Comparison of ENCODE assay signal across 13 mouse cellular contexts in genomic region chr7:81131864-81132263, GRCm38 (mm10). TPM values are rescaled to one million over a fixed set of nuclear protein-coding genes. Genes with fewer than 3 reads are reported as not detected.
DNase-seq lines count a peak whose midpoint lies in the region; ATAC-seq and TF ChIP-seq lines count a peak whose summit lies in the region.
"Had no signal": no experiment of that assay in that cellular context is flagged by ENCODE, and none has a peak within 500 bp of the region (broad histone marks: within the 10 kb centered on the region; RNA-seq: fewer than 3 reads in every experiment).

No protein-coding gene starts in this region.

- no peak for TF ChIP-seq POLR2A in kidney, adult 2 months (IDR thresholded peaks at IDR 0.05; ENCODE audit: low read depth, low read length)

- no peak for ATAC-seq in kidney, embryonic 15.5 days (replicated peaks; ENCODE audit: low FRiP score)
- ATAC-seq in embryonic facial prominence, embryonic 14.5 days (ENCODE audit: low read depth), result no peak
- ATAC-seq in CD4-positive, CD25-positive, alpha-beta regulatory T cell, adult 4 months, result no peak
- ATAC-seq in midbrain, embryonic 13.5 days, result no peak

- no peaks in the 10 kb centered on the region for H3K36me3 ChIP-seq in kidney, embryonic 15.5 days
- H3K36me3 ChIP-seq in kidney, adult 2 months (ENCODE audit: control insufficient read depth, insufficient read depth, low read length), result no peaks in the 10 kb centered on the region
- H3K36me3 ChIP-seq in embryonic facial prominence, embryonic 14.5 days (ENCODE audit: control insufficient read depth, insufficient read depth, low read length), result no peaks in the 10 kb centered on the region
- H3K36me3 ChIP-seq in midbrain, embryonic 13.5 days, result no peaks in the 10 kb centered on the region
- H3K36me3 ChIP-seq: liver, embryonic 13.5 days had no signal

- H3K9me3 ChIP-seq in kidney, embryonic 15.5 days (replicated peaks), result no peaks in the 10 kb centered on the region
- 0 out of 2 replicates have a peak, but pooled peaks cover 4% of the 10 kb centered on the region for H3K9me3 ChIP-seq in embryonic facial prominence, embryonic 14.5 days (ENCODE audit: control insufficient read depth, low read length)
- H3K9me3 ChIP-seq in midbrain, embryonic 13.5 days, result no peaks in the 10 kb centered on the region
- H3K9me3 ChIP-seq: liver, embryonic 13.5 days had no signal

- intact Hi-C loops in heart, postnatal 10 days (cut with DNase I), result no loop called here

- WGBS in kidney, embryonic 15.5 days, result 47% methylated on average over 7 of the region's 7 CpGs
- WGBS in kidney, adult 2 months, result 61% methylated on average over 7 of the region's 7 CpGs
- WGBS in embryonic facial prominence, embryonic 14.5 days, result 39% methylated on average over 7 of the region's 7 CpGs
- 88% methylated on average over 7 of the region's 7 CpGs for WGBS in midbrain, embryonic 13.5 days

- H3K4me3 ChIP-seq in kidney, embryonic 15.5 days (replicated peaks), result no peak overlapping the region
- H3K4me3 ChIP-seq in kidney, adult 2 months (ENCODE audit: insufficient read depth, low read depth, low read length), result no peak overlapping the region
- H3K4me3 ChIP-seq in embryonic facial prominence, embryonic 14.5 days (ENCODE audit: low read depth, low read length), result no peak overlapping the region
- no peak overlapping the region for H3K4me3 ChIP-seq in midbrain, embryonic 13.5 days (replicated peaks)
- H3K4me3 ChIP-seq: liver, embryonic 13.5 days had no signal

- no peak for TF ChIP-seq CTCF in kidney, adult 2 months (conservative IDR thresholded peaks at IDR 0.05; ENCODE audit: insufficient read depth, insufficient read length, low read depth, low read length)

- H3K27ac ChIP-seq in kidney, embryonic 15.5 days, result peak overlapping the region; percentile 41; the same call in 1 of the 2 replicates
- no peak overlapping the region for H3K27ac ChIP-seq in kidney, adult 2 months (ENCODE audit: insufficient read depth, low read depth, low read length)
- no peak overlapping the region for H3K27ac ChIP-seq in embryonic facial prominence, embryonic 14.5 days (replicated peaks; ENCODE audit: low read depth, low read length)
- no peak overlapping the region for H3K27ac ChIP-seq in midbrain, embryonic 13.5 days
- H3K27ac ChIP-seq: liver, embryonic 13.5 days had no signal

- H3K9ac ChIP-seq in kidney, embryonic 15.5 days, result no peak overlapping the region
- no peak overlapping the region for H3K9ac ChIP-seq in embryonic facial prominence, embryonic 14.5 days (ENCODE audit: low read depth, low read length)
- no peak overlapping the region for H3K9ac ChIP-seq in midbrain, embryonic 13.5 days (replicated peaks)
- H3K9ac ChIP-seq: liver, embryonic 13.5 days had no signal

- peaks cover 41% of the 10 kb centered on the region for H3K4me1 ChIP-seq in kidney, embryonic 15.5 days
- peaks cover 12% of the 10 kb centered on the region for H3K4me1 ChIP-seq in kidney, adult 2 months (ENCODE audit: control insufficient read depth, insufficient read depth, low read length)
- 0 out of 2 replicates have a peak, but pooled peaks cover 10% of the 10 kb centered on the region for H3K4me1 ChIP-seq in embryonic facial prominence, embryonic 14.5 days (ENCODE audit: control insufficient read depth, insufficient read depth, low read length)
- H3K4me1 ChIP-seq in midbrain, embryonic 13.5 days (replicated peaks), result peaks cover 5% of the 10 kb centered on the region; the same call in 1 of the 2 replicates

- no peaks in the 10 kb centered on the region for H3K27me3 ChIP-seq in kidney, embryonic 15.5 days
- H3K27me3 ChIP-seq in kidney, adult 2 months (replicated peaks; ENCODE audit: control insufficient read depth, insufficient read depth, low read length), result no peaks in the 10 kb centered on the region
- H3K27me3 ChIP-seq in embryonic facial prominence, embryonic 14.5 days (replicated peaks; ENCODE audit: control insufficient read depth, insufficient read depth, low read length), result no peaks in the 10 kb centered on the region
- H3K27me3 ChIP-seq in midbrain, embryonic 13.5 days, result no peaks in the 10 kb centered on the region
- H3K27me3 ChIP-seq: liver, embryonic 13.5 days had no signal

- no peak overlapping the region for H3K4me2 ChIP-seq in kidney, embryonic 15.5 days
- H3K4me2 ChIP-seq in embryonic facial prominence, embryonic 14.5 days (ENCODE audit: low read depth, low read length), result no peak overlapping the region
- H3K4me2 ChIP-seq in midbrain, embryonic 13.5 days (replicated peaks), result no peak overlapping the region
- H3K4me2 ChIP-seq: liver, embryonic 13.5 days had no signal

- no peak for DNase-seq in kidney, adult 2 months
- peak; percentile 15 for DNase-seq in embryonic facial prominence, embryonic 14.5 days (ENCODE audit: low spot score)
- peak; percentile 59 to 63 for DNase-seq in heart, postnatal 10 days
- peak; percentile 33 for DNase-seq in lung, postnatal 14 days
- DNase-seq in spleen, postnatal 14 days (ENCODE audit: low spot score in 2 of 2), result no peak
- DNase-seq: cerebellum, postnatal 25 days; kidney, postnatal 25 days; liver, embryonic 13.5 days; thymus, postnatal 14 days had no signal

RNA-seq across cellular contexts. Expression of gene Slc28a1, which starts 17.3 kb away (rescaled TPM):
- 0.13 and 0.49 TPM in 2 replicates for polyA plus RNA-seq in kidney, embryonic 15.5 days (2015; fragmentation: Nextera tagmentation; extraction: Ambion mirVana)
- polyA plus RNA-seq in kidney, adult 2 months (2012; rRNA removed), result 18.8 and 21.9 TPM in 2 replicates
- polyA plus RNA-seq in embryonic facial prominence, embryonic 14.5 days (2014; fragmentation: Nextera tagmentation; extraction: Ambion mirVana), result 0.07 TPM in 1 of 2 replicates, not detected in the other
- total RNA-seq in heart, postnatal 10 days (2021), result under 1 TPM; 0.20 to 0.53 TPM
- not detected for polyA plus RNA-seq in CD4-positive, CD25-positive, alpha-beta regulatory T cell, adult 4 months (2017; shearing (Covaris generic))
- polyA plus RNA-seq in midbrain, embryonic 13.5 days (2015; fragmentation: Nextera tagmentation; extraction: Ambion mirVana), result not detected in 2 replicates
- total RNA-seq: neutrophil, adult 5-6 weeks had no signal

Comparison
In these comparisons a context has a peak if more than half of its experiments do, and no peak if none do; other contexts are left out.
1. RNA of gene Slc28a1, which starts 17.3 kb away (polyA plus RNA-seq): 18.8 to 21.9 TPM in kidney, adult 2 months; 0.13 to 0.49 TPM in kidney, embryonic 15.5 days, 0.07 TPM in embryonic facial prominence, embryonic 14.5 days, not detected in midbrain, embryonic 13.5 days and not detected in CD4-positive, CD25-positive, alpha-beta regulatory T cell, adult 4 months; every median in the first group is over 10 times any median in the second.
2. DNase-seq: peak in embryonic facial prominence, embryonic 14.5 days (single experiment), heart, postnatal 10 days (2 of 2) and lung, postnatal 14 days (single experiment); none in kidney, adult 2 months (single experiment) and spleen, postnatal 14 days (0 of 2).